In genomic region chr19:55742386-55743000, GRCm38 (mm10) we compare ENCODE assay signal across 9 mouse cellular contexts. TPM values are rescaled to one million over a fixed set of nuclear protein-coding genes. Genes with fewer than 3 reads are reported as not detected.
DNase-seq lines count a peak whose midpoint lies in the region; ATAC-seq and TF ChIP-seq lines count a peak whose summit lies in the region.
"Had no signal": no experiment of that assay in that cellular context is flagged by ENCODE, and none has a peak within 500 bp of the region (broad histone marks: within the 10 kb centered on the region; RNA-seq: fewer than 3 reads in every experiment).

No protein-coding gene starts in this region.

- no peak for TF ChIP-seq POLR2A in bone marrow, adult 2 months (IDR thresholded peaks at IDR 0.05; ENCODE audit: borderline replicate concordance, control insufficient read depth, low read depth, low read length)

- peak overlapping the region; percentile 92 for H3K4me2 ChIP-seq in intestine, postnatal 0 days (replicated peaks; ENCODE audit: low read depth)
- H3K4me2 ChIP-seq in lung, embryonic 14.5 days, result peak overlapping the region; percentile 98

- TF ChIP-seq CTCF in bone marrow, adult 2 months (IDR thresholded peaks at IDR 0.05; ENCODE audit: control insufficient read depth, insufficient read depth, low read length), result no peak
- TF ChIP-seq CTCF in intestine, postnatal 0 days (IDR thresholded peaks at IDR 0.05; ENCODE audit: low read depth), result no peak
- no peak for TF ChIP-seq CTCF in lung, embryonic 14.5 days (IDR thresholded peaks at IDR 0.05; ENCODE audit: low read depth)

- no peak for ATAC-seq in erythroblast, adult 5-6 weeks (replicated peaks; ENCODE audit: low FRiP score, poor library complexity, severe bottlenecking)
- ATAC-seq in intestine, postnatal 0 days, result no peak
- no peak for ATAC-seq in lung, embryonic 14.5 days (ENCODE audit: insufficient read depth)

- H3K36me3 ChIP-seq in erythroblast, embryonic 14.5 days (ENCODE audit: control insufficient read depth), result no peaks in the 10 kb centered on the region
- H3K36me3 ChIP-seq in intestine, postnatal 0 days (ENCODE audit: control insufficient read depth, insufficient read depth), result no peaks in the 10 kb centered on the region
- no peaks in the 10 kb centered on the region for H3K36me3 ChIP-seq in lung, embryonic 14.5 days (ENCODE audit: insufficient read depth)

- DNase-seq in heart, adult 11 months, result peak; percentile 95
- peak; percentile 73 for DNase-seq in lung, embryonic 14.5 days
- peak; percentile 60 for DNase-seq in retina, postnatal 1 day
- no peak for DNase-seq in layer of hippocampus, adult 9-10 months (ENCODE audit: low spot score)

- H3K27ac ChIP-seq in bone marrow, adult 2 months (ENCODE audit: control insufficient read depth, insufficient read depth, low read depth, low read length, poor library complexity), result peak overlapping the region; percentile 51; the same call in 1 of the 2 replicates
- H3K27ac ChIP-seq in intestine, postnatal 0 days (ENCODE audit: low read depth, low read length), result peak overlapping the region; percentile 97
- H3K27ac ChIP-seq in lung, embryonic 14.5 days (ENCODE audit: low read depth), result peak overlapping the region; percentile 99

- H3K4me1 ChIP-seq in erythroblast, embryonic 14.5 days (ENCODE audit: control insufficient read depth), result peaks cover 26% of the 10 kb centered on the region
- no peaks in the 10 kb centered on the region; the same call in 1 of the 2 replicates for H3K4me1 ChIP-seq in bone marrow, adult 2 months (ENCODE audit: control insufficient read depth, insufficient read depth, low read length)
- H3K4me1 ChIP-seq in intestine, postnatal 0 days (replicated peaks; ENCODE audit: control insufficient read depth, insufficient read depth, low read length), result no peaks in the 10 kb centered on the region; the same call in 1 of the 2 replicates
- peaks cover 19% of the 10 kb centered on the region for H3K4me1 ChIP-seq in lung, embryonic 14.5 days (ENCODE audit: insufficient read depth)

- H3K27me3 ChIP-seq in erythroblast, embryonic 14.5 days (ENCODE audit: control insufficient read depth), result peaks cover 82% of the 10 kb centered on the region
- H3K27me3 ChIP-seq in intestine, postnatal 0 days (replicated peaks; ENCODE audit: control insufficient read depth, insufficient read depth, low read length), result no peaks in the 10 kb centered on the region
- H3K27me3 ChIP-seq in lung, embryonic 14.5 days (ENCODE audit: insufficient read depth, low read length), result no peaks in the 10 kb centered on the region
- H3K27me3 ChIP-seq: Patski had no signal

- 1% methylated on average over 70 of the region's 70 CpGs for WGBS in bone marrow, adult 2 months
- WGBS in intestine, postnatal 0 days, result 0% methylated on average over 46 of the region's 70 CpGs
- WGBS in lung, embryonic 14.5 days, result under 1% methylated on average over 65 of the region's 70 CpGs

- H3K9ac ChIP-seq in intestine, postnatal 0 days (ENCODE audit: low read depth, low read length), result peak overlapping the region; percentile 96
- peak overlapping the region; percentile 97 for H3K9ac ChIP-seq in lung, embryonic 14.5 days

- peaks cover 11% of the 10 kb centered on the region; the same call in 1 of the 2 replicates for H3K9me3 ChIP-seq in erythroblast, embryonic 14.5 days (ENCODE audit: control insufficient read depth, low read length)
- H3K9me3 ChIP-seq in intestine, postnatal 0 days (ENCODE audit: control insufficient read depth), result no peaks in the 10 kb centered on the region
- no peaks in the 10 kb centered on the region for H3K9me3 ChIP-seq in lung, embryonic 14.5 days (ENCODE audit: low read depth, low read length)

- peak overlapping the region; percentile 60 for H3K4me3 ChIP-seq in erythroblast, embryonic 14.5 days (replicated peaks)
- peak overlapping the region; percentile 38 for H3K4me3 ChIP-seq in bone marrow, adult 2 months (replicated peaks; ENCODE audit: control insufficient read depth, low read depth, low read length)
- H3K4me3 ChIP-seq in intestine, postnatal 0 days (ENCODE audit: low read depth, low read length), result peak overlapping the region; percentile 80
- peak overlapping the region; percentile 81 for H3K4me3 ChIP-seq in lung, embryonic 14.5 days (ENCODE audit: low read depth, low read length)

RNA-seq across cellular contexts. Expression of gene Tcf7l2, which starts 0.9 kb away (rescaled TPM):
- polyA plus RNA-seq in erythroblast, embryonic 14.5 days (2012), result 2.7 and 2.8 TPM in 2 replicates
- 2.3 and 3.5 TPM in 2 replicates for total RNA-seq in erythroblast, adult 5-6 weeks (2015; ENCODE audit: low replicate concordance)
- 0.68 and 1.5 TPM in 2 replicates for total RNA-seq in erythroblast, adult 5-6 weeks (2017; ENCODE audit: low replicate concordance)
- polyA plus RNA-seq in bone marrow, adult 2 months (2011; ENCODE audit: insufficient read depth, insufficient read length, low replicate concordance, missing spikeins), result 9.7 and 10.5 TPM in 2 replicates
- 32.4 and 37.4 TPM in 2 replicates for polyA plus RNA-seq in intestine, postnatal 0 days (2015; fragmentation: Nextera tagmentation; extraction: Ambion mirVana)
- 57.1 and 58.5 TPM in 2 replicates for polyA plus RNA-seq in lung, embryonic 14.5 days (2014; fragmentation: Nextera tagmentation; extraction: Ambion mirVana)
